In genomic region chr16:89954525-89954924, GRCm38 (mm10) we compare ENCODE assay signal across 11 mouse cellular contexts.
DNase-seq lines count a peak whose midpoint lies in the region; ATAC-seq lines count a peak whose summit lies in the region.
"Had no signal": no experiment of that assay in that cellular context is flagged by ENCODE, and none has a peak within 500 bp of the region (broad histone marks: within the 10 kb centered on the region; RNA-seq: fewer than 3 reads in every experiment).

No protein-coding gene starts in this region.

- WGBS in embryonic facial prominence, embryonic 10.5 days, result 47% methylated on average over 8 of the region's 8 CpGs
- 61% methylated on average over 8 of the region's 8 CpGs for WGBS in kidney, embryonic 15.5 days
- WGBS in lung, embryonic 16.5 days, result 55% methylated on average over 8 of the region's 8 CpGs

- H3K4me3 ChIP-seq in embryonic facial prominence, embryonic 10.5 days, result no peak overlapping the region
- H3K4me3 ChIP-seq in kidney, embryonic 15.5 days (replicated peaks), result no peak overlapping the region
- no peak overlapping the region for H3K4me3 ChIP-seq in lung, embryonic 16.5 days (ENCODE audit: low read length)
- H3K4me3 ChIP-seq: heart, adult 2 months; hindbrain, embryonic 15.5 days had no signal

- no peak overlapping the region for H3K4me2 ChIP-seq in kidney, embryonic 15.5 days
- H3K4me2 ChIP-seq in lung, embryonic 16.5 days (ENCODE audit: low read depth, low read length), result 0 out of 2 replicates have a peak overlapping the region, but pooled peaks have one; percentile 10
- H3K4me2 ChIP-seq: hindbrain, embryonic 15.5 days had no signal

- no peak overlapping the region for H3K27ac ChIP-seq in embryonic facial prominence, embryonic 10.5 days (replicated peaks)
- H3K27ac ChIP-seq in kidney, embryonic 15.5 days, result peak overlapping the region; percentile 59
- peak overlapping the region; percentile 2; the same call in 1 of the 2 replicates for H3K27ac ChIP-seq in lung, embryonic 16.5 days (ENCODE audit: low read length)
- H3K27ac ChIP-seq: heart, adult 2 months; hindbrain, embryonic 15.5 days had no signal

- peak; percentile 14 for DNase-seq in ES-CJ7 (ENCODE audit: low read depth, low spot score)
- peak; percentile 59 for DNase-seq in embryonic facial prominence, embryonic 10.5 days (ENCODE audit: low spot score)
- no peak for DNase-seq in gastrocnemius, postnatal 10 days
- DNase-seq in cerebellum, adult 18-20 months, result no peak
- DNase-seq in embryo, embryonic 10 days (ENCODE audit: low spot score), result no peak
- no peak for DNase-seq in gastrocnemius, adult 8-10 months (ENCODE audit: low spot score in 2 of 2)
- DNase-seq: heart, adult 2 months had no signal

- no peak overlapping the region for H3K9ac ChIP-seq in kidney, embryonic 15.5 days
- no peak overlapping the region for H3K9ac ChIP-seq in lung, embryonic 16.5 days (ENCODE audit: low read length)
- H3K9ac ChIP-seq: hindbrain, embryonic 15.5 days had no signal

- ATAC-seq in kidney, embryonic 15.5 days (replicated peaks; ENCODE audit: low FRiP score), result peak; percentile 61; the same call in 1 of the 2 replicates
- peak; percentile 71 for ATAC-seq in lung, embryonic 16.5 days (ENCODE audit: low read depth)

- H3K9me3 ChIP-seq in embryonic facial prominence, embryonic 10.5 days, result no peaks in the 10 kb centered on the region
- no peaks in the 10 kb centered on the region for H3K9me3 ChIP-seq in kidney, embryonic 15.5 days (replicated peaks)
- no peaks in the 10 kb centered on the region for H3K9me3 ChIP-seq in lung, embryonic 16.5 days (ENCODE audit: control insufficient read depth, low read length)
- H3K9me3 ChIP-seq: hindbrain, embryonic 15.5 days had no signal

- peaks cover 17% of the 10 kb centered on the region for H3K36me3 ChIP-seq in embryonic facial prominence, embryonic 10.5 days (replicated peaks)
- no peaks in the 10 kb centered on the region for H3K36me3 ChIP-seq in kidney, embryonic 15.5 days
- no peaks in the 10 kb centered on the region for H3K36me3 ChIP-seq in lung, embryonic 16.5 days (ENCODE audit: control insufficient read depth, insufficient read depth, low read length)
- H3K36me3 ChIP-seq: G1E; hindbrain, embryonic 15.5 days had no signal

- H3K4me1 ChIP-seq in embryonic facial prominence, embryonic 10.5 days, result peaks cover 67% of the 10 kb centered on the region
- H3K4me1 ChIP-seq in kidney, embryonic 15.5 days, result peaks cover 36% of the 10 kb centered on the region
- H3K4me1 ChIP-seq in lung, embryonic 16.5 days (replicated peaks; ENCODE audit: control insufficient read depth, insufficient read depth, low read length), result peaks cover 23% of the 10 kb centered on the region

- H3K27me3 ChIP-seq in embryonic facial prominence, embryonic 10.5 days (replicated peaks; ENCODE audit: low read depth, poor library complexity, severe bottlenecking), result no peaks in the 10 kb centered on the region
- no peaks in the 10 kb centered on the region for H3K27me3 ChIP-seq in kidney, embryonic 15.5 days
- no peaks in the 10 kb centered on the region for H3K27me3 ChIP-seq in lung, embryonic 16.5 days (ENCODE audit: control insufficient read depth, insufficient read depth, low read depth, low read length)
- H3K27me3 ChIP-seq: hindbrain, embryonic 15.5 days had no signal

Comparison
In these comparisons a context has a peak if more than half of its experiments do, and no peak if none do; other contexts are left out.
1. DNase-seq: peak in ES-CJ7 (single experiment) and embryonic facial prominence, embryonic 10.5 days (single experiment); none in gastrocnemius, postnatal 10 days (single experiment), cerebellum, adult 18-20 months (0 of 2), embryo, embryonic 10 days (single experiment) and gastrocnemius, adult 8-10 months (0 of 2).